Mouse (Mus musculus): Measurements from ENCODE around the gene Gm20605.

- TF ChIP-seq POLR2A (IDR thresholded peaks at IDR 0.05; ENCODE audit: control insufficient read depth, low read depth, low read length), result no peak
- TF ChIP-seq CTCF (IDR thresholded peaks at IDR 0.05; ENCODE audit: control insufficient read depth, insufficient read depth, insufficient replicate concordance, low read depth, low read length), result no peak
Observed at GRCm38 (mm10) chr5:137645652-137646091, 16.7 kb downstream of the Gm20605 start, which contains the start of gene Irs3.

All from testis, adult 2 months (tissue).